Mouse (Mus musculus): ENCODE results near the gene Krtap17-1. TPM values are rescaled to one million over a fixed set of nuclear protein-coding genes. Genes with fewer than 3 reads are reported as not detected.

The Krtap17-1 gene
- not detected for total RNA-seq (2021)

- DNase-seq = no peak
Observed at GRCm38 (mm10) chr11:99993620-99994383, at the start of gene Krtap17-1. Gene Krtap17-1 (minus strand): TSS chr11:99993994.

GRCm38 (mm10) chr11:100041454-100041853 lies 47.7 kb upstream of the Krtap17-1 start, which contains the start of gene Krt34:
Gene Krt34 (minus strand): TSS chr11:100041554.
- DNase-seq = no peak

GRCm38 (mm10) chr11:100029768-100030167 lies 36.0 kb upstream of the Krtap17-1 start, which contains the start of gene Krt33b:
Gene Krt33b (minus strand): TSS chr11:100029868.
- DNase-seq = no peak

DNA sequence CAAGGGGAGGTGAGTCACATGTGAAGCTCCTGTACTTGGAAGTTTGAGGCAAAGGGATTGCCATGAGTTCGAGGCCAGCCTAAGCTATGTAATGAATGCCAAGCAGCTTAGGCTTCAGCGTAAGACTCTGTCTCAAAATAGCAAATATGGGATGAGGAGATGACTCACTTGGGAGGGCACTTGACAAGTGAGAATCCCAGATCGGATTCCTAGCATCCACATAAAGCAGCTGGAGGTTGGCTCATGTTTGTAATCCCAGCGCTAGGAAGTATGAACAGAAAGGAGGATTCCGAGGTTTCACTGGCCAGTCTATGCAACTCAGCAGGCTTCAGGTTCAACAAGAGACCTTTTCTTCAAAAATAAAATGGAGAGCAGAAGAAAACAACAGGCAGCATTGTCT lies 27.6 kb upstream of the Krtap17-1 start:
- no peak for DNase-seq

DNA sequence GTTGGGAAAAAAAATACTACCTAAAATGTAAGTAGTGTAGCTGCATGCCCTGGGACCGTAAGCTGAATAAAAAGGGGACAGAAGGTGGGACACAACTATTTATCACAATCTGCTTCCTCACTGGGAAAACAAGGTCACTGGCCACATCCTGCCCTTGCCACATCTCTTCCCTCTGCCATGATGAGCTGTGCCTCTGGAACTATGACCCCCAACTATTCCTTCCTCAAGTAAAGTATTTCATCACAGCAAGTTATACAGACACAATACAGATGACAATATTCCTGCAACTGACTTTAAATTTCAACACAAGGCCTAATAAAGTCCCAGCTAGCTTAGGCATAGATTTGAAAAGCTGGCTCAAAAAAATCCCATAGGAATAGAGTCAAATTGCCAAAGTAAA lies 25.7 kb upstream of the Krtap17-1 start:
- DNase-seq = no peak

- DNase-seq = no peak
Observed at GRCm38 (mm10) chr11:100016112-100016511, 22.3 kb upstream of the Krtap17-1 start, which contains the start of gene Krt33a. Gene Krt33a (minus strand): TSS chr11:100016212.

- no peak for DNase-seq
Observed at GRCm38 (mm10) chr11:100013691-100014171, 19.9 kb upstream of the Krtap17-1 start.

DNA sequence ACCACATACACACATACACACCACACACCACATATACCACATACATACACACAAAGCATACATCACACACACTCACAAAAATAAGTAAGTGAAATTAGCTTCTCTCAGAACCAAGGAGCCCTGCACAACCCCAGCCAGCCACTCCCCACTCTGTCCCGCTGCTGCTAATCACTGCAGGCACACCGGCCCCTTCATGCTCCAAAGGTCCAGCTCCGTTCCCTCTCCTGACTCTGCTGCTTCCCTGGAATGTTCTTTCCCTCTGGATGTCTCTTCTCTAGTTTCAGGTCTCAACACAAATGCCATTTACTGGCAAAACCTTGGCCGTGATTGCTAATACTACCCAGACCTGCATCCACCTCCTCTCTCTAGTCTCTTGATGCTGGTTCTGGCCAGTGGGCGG lies 16.9 kb upstream of the Krtap17-1 start:
- no peak for DNase-seq

DNA sequence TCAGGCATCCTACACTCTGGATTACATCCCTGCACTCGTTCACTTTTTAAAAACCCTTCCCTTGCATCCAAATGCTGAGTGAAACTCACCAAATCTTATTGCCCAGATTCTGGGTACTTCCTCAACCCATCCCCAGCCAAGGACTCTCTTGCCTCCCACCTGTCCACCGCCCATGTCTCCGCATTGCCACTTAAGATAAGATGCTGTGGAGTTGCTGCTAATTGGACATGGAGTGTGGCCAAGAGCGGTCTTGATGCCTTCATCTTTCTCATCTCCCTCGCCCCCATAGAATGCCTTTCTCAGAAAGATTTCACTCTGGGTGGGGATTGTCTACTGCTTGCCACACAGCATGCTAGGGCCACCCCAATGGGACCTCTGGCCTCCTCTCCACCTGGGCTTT lies 14.5 kb upstream of the Krtap17-1 start:
- no peak for DNase-seq

DNA sequence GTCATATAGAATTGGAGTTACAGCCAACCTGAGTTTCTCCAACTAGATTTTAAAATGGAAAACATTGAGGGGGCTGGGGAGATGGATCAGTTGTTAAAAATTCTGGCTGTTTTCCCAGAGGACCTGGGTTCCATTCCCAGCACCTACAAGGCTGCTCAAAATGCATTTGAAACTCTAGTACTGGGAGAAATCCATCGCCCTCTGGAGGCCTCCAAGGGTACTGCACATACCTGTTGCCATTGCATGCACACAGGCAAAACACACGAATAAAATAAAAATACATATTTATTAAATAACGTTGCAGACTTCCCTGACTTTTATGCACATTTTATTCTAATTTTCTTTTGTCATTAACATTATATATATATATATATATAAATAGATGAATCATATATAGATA lies 12.8 kb upstream of the Krtap17-1 start:
- DNase-seq = no peak

DNA sequence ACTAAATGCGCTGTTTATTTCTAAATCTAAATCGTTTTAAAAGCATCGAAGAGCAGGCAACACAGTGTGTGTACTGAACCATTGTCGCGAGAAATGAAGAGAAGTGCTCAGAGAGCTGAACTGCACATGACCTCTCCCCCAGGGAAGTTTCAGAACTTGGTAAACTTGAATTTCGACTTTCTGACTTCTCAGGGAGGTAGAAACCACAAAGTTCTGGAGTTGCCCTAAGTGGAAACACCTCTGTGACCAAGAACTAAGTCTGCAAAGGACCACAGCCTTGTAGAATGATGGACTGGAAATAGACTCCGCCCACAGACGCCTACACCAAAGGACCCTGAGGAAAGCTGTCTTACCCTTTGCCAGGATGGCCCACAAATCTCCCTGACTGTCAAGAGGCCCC lies 12.1 kb upstream of the Krtap17-1 start:
- no peak for DNase-seq

DNA sequence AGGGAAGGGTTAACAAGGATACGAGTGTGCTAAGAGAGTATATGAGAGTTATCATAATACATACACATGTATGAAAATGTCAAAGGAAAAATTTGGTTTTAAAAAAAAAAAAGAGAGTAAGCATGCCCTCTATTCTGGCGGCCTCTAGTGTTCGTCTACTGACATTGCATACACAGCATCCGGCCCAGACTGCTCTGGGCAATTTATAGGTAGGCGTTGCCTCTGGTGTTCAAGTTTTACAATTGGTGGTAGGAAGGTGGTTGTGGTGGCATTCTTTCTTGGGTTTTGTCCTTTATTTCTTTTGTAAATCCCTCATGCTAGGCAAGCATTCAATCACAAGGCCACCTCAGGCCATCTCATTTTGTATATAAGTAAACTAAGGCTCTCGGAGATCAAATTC lies 11.1 kb upstream of the Krtap17-1 start:
- peak; percentile 60 for DNase-seq

GRCm38 (mm10) chr11:99999091-99999490 lies 5.3 kb upstream of the Krtap17-1 start:
- DNase-seq = no peak

GRCm38 (mm10) chr11:99994384-99994661 lies 529 bp upstream of the Krtap17-1 start:
- DNase-seq = no peak

- DNase-seq = no peak
Observed at GRCm38 (mm10) chr11:99990571-99990970, 3.2 kb downstream of the Krtap17-1 start.

- DNase-seq = no peak
Observed at GRCm38 (mm10) chr11:99989881-99990405, 3.9 kb downstream of the Krtap17-1 start.

GRCm38 (mm10) chr11:99988530-99988929 lies 5.3 kb downstream of the Krtap17-1 start:
- DNase-seq = no peak

- DNase-seq = no peak
Observed at GRCm38 (mm10) chr11:99986180-99986647, 7.6 kb downstream of the Krtap17-1 start, which contains the start of gene Krtap16-1. Gene Krtap16-1 (minus strand): TSS chr11:99986597.

DNA sequence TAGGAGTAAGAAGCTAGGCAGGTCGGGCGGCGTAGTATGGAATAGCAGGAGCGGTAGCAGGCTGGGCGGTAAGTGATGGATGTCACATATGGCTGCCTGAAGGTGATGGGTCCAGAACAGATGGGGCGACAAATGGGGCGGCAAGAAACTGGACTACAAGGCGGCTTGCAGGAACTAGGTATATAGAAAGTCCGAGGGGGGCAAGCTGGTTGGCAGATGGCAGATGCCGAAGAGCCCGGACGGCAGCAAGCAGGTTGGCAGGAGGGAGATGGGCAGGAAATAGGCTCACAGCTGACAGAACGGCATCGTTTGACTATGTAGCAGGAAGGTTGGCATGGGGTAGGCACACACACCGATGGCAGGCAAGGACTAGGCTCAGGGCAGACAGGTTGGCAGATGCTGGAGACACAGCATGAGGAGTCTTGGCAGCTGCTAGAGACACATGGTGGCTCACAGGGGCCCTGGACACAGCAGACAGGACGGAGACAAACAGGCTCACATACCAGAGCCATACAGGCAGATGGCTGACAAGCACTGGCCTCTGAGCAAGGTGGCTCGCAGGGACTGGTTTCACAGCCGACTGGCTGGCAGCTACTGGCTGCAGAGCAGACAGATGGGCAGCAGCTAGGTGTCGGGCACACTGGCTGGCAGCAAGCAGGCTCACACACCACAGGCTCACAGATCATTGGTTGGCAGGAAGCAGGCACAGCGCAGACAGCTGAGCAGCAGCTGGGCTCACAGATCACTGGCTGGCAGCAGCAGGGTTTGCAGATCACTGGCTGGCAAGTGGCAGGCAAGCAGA lies 8.3 kb downstream of the Krtap17-1 start:
- no peak for DNase-seq

DNA sequence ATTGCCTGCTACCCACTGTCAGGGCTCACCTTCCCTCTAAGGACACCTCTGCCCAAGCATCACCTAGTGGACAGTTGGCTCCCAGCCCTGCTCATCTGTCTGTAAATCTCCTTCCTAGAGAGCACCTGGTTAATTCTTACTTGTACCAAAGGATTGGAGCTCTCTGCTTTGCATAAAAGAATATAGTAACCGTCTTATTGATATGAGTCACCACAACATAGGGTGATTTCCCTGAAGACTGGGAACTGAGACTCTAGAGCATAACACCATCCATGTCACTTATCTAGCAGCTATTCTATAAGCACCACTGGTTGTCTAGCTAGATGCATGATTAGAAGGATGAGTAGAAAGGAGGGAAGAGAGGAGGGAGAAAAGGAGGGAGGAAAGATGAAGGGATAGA lies 10.4 kb downstream of the Krtap17-1 start:
- DNase-seq = no peak

- no peak for DNase-seq
Observed at GRCm38 (mm10) chr11:99982731-99983130, 11.1 kb downstream of the Krtap17-1 start.

- DNase-seq = no peak
Observed at GRCm38 (mm10) chr11:99978953-99979352, 14.8 kb downstream of the Krtap17-1 start, which contains the start of gene Krtap29-1. Gene Krtap29-1 (minus strand): TSS chr11:99979053.

DNA sequence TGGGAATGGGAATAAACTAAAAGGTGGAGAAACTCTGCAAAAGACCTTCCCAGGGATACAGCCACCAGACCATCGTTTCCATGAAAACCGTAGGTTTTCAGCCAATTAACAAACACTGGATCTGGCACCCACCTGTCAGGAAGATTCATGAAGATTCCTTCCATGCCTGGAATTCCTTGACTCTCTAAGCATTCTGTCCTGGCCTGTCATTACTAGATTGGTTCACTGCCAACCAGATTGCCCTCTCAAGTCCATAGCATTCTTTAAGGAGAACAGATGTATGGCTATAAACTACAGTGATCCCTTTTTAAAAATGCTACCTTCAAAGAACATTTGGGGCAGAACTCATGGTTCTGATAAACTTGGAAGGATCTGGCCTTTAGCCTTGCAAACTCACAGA lies 27.8 kb downstream of the Krtap17-1 start:
- DNase-seq = no peak

All from heart, postnatal 4 days (tissue).